Mouse (Mus musculus) forebrain, embryonic 16.5 days (tissue): Measurements from ENCODE around the gene Cyp2c23. TPM values are rescaled to one million over a fixed set of nuclear protein-coding genes. Genes with fewer than 3 reads are reported as not detected.

ENCODE experiments used
- ATAC-seq: fragments of 200-750 bp; cut with Nextera tagmentation; 2 replicates; pipeline ENCODE4 v1.8.0; 2017; ENCODE audit warnings: mild to moderate bottlenecking, moderate library complexity
- H3K27ac ChIP-seq: fragments of 300-500 bp; sonication (generic); 2 replicates; pipeline ENCODE4 v1.5.1; 2014; ENCODE audit warnings: low read length, control low read depth
- H3K27me3 ChIP-seq: fragments of 300-500 bp; sonication (generic); replicated peaks from 2 replicates; pipeline ENCODE4 v1.6.1; 2014; ENCODE audit warnings: low read length; ENCODE audit not compliant: control insufficient read depth, insufficient read depth
- H3K36me3 ChIP-seq: fragments of 300-500 bp; sonication (generic); 2 replicates; pipeline ENCODE4 v1.6.1; 2014; ENCODE audit not compliant: control insufficient read depth, insufficient read depth
- H3K4me1 ChIP-seq: fragments of 300-500 bp; sonication (generic); replicated peaks from 2 replicates; pipeline ENCODE4 v1.6.1; 2014; ENCODE audit warnings: low read length; ENCODE audit not compliant: control insufficient read depth, insufficient read depth
- H3K4me2 ChIP-seq: fragments of 300-500 bp; sonication (generic); 2 replicates; pipeline ENCODE4 v1.6.1; 2014; ENCODE audit warnings: mild to moderate bottlenecking, low read length, control low read depth
- H3K4me3 ChIP-seq: fragments of 300-500 bp; sonication (generic); replicated peaks from 2 replicates; pipeline ENCODE4 v1.5.1; 2014; ENCODE audit warnings: mild to moderate bottlenecking, low read length, control low read depth
- H3K9ac ChIP-seq: fragments of 300-500 bp; sonication (generic); replicated peaks from 2 replicates; pipeline ENCODE4 v1.6.1; 2014; ENCODE audit warnings: low read depth, low read length, control low read depth
- H3K9me3 ChIP-seq: fragments of 300-500 bp; sonication (generic); 2 replicates; pipeline ENCODE4 v1.6.1; 2016; ENCODE audit warnings: low read length; ENCODE audit not compliant: control insufficient read depth
- WGBS: fragments of 180-500 bp; shearing (Covaris S2); extraction: QIAGEN DNeasy Blood & Tissue Kit; methylation state at CpG from one replicate; pipeline ENCODE4 v1.1.7; 2014; 5-methylcytosine and 5-hydroxymethylcytosine counted together
- polyA plus RNA-seq: library from polyadenylated mRNA; unstranded; fragments of >200 nt; fragmentation: Nextera tagmentation; extraction: Ambion mirVana; gene quantifications from 2 replicates; pipeline ENCODE4 v1.2.1, GENCODE M21; 2015

The Cyp2c23 gene
- polyA plus RNA-seq, 1 experiment from 2014 or later = not detected

GRCm38 (mm10) chr19:43966481-43966880 is 62.5 kb downstream of the Cyp2c23 start:
- 72% methylated on average over 2 of the region's 2 CpGs for WGBS
- H3K4me1 ChIP-seq = no peaks in the 10 kb centered on the region
- no peak overlapping the region for H3K4me2 ChIP-seq
- no peaks in the 10 kb centered on the region for H3K27me3 ChIP-seq
- H3K36me3 ChIP-seq = no peaks in the 10 kb centered on the region
- H3K27ac ChIP-seq = no peak overlapping the region
- no peak overlapping the region for H3K4me3 ChIP-seq
- no peak overlapping the region for H3K9ac ChIP-seq
- no peaks in the 10 kb centered on the region for H3K9me3 ChIP-seq
- ATAC-seq = no peak

- Histone ChIP-seq H3K27me3 (no peaks in the 10 kb centered on the region), H3K9ac (no peak overlapping the region), H3K4me1 (no peaks in the 10 kb centered on the region), H3K4me2 (no peak overlapping the region), H3K9me3 (no peaks in the 10 kb centered on the region), H3K4me3 (no peak overlapping the region), H3K36me3 (no peaks in the 10 kb centered on the region), H3K27ac (no peak overlapping the region)
- WGBS = 87% methylated on average over 11 of the region's 11 CpGs
- no peak for ATAC-seq
These were observed 63.4 kb downstream of the Cyp2c23 start for GRCm38 (mm10) chr19:43965496-43966085.

GRCm38 (mm10) chr19:43962795-43963194 is 66.2 kb downstream of the Cyp2c23 start:
- Histone ChIP-seq H3K36me3 (no peaks in the 10 kb centered on the region), H3K27ac (no peak overlapping the region), H3K4me3 (no peak overlapping the region), H3K9me3 (no peaks in the 10 kb centered on the region), H3K9ac (no peak overlapping the region), H3K27me3 (no peaks in the 10 kb centered on the region), H3K4me1 (no peaks in the 10 kb centered on the region), H3K4me2 (no peak overlapping the region)
- ATAC-seq = no peak
- 73% methylated on average over 9 of the region's 9 CpGs for WGBS

- Histone ChIP-seq H3K4me2 (no peak overlapping the region), H3K27me3 (no peaks in the 10 kb centered on the region), H3K9ac (no peak overlapping the region), H3K9me3 (no peaks in the 10 kb centered on the region), H3K27ac (no peak overlapping the region), H3K4me1 (no peaks in the 10 kb centered on the region), H3K4me3 (no peak overlapping the region), H3K36me3 (no peaks in the 10 kb centered on the region)
- ATAC-seq = no peak
- WGBS = 82% methylated on average over 2 of the region's 2 CpGs
These were observed 67.8 kb downstream of the Cyp2c23 start for GRCm38 (mm10) chr19:43961185-43961584.

- H3K36me3 ChIP-seq = no peaks in the 10 kb centered on the region
- H3K4me3 ChIP-seq = no peak overlapping the region
- no peak overlapping the region for H3K27ac ChIP-seq
- H3K9ac ChIP-seq = no peak overlapping the region
- H3K27me3 ChIP-seq = no peaks in the 10 kb centered on the region
- ATAC-seq = no peak
- no peaks in the 10 kb centered on the region for H3K9me3 ChIP-seq
- H3K4me1 ChIP-seq = no peaks in the 10 kb centered on the region
- H3K4me2 ChIP-seq = no peak overlapping the region
- WGBS = 90% methylated on average over 11 of the region's 11 CpGs
These were observed 69.0 kb downstream of the Cyp2c23 start for GRCm38 (mm10) chr19:43960014-43960413.

- no peak for ATAC-seq
- no peaks in the 10 kb centered on the region for H3K27me3 ChIP-seq
- H3K4me3 ChIP-seq = no peak overlapping the region
- 21% methylated on average over 2 of the region's 2 CpGs for WGBS
- H3K9me3 ChIP-seq = no peaks in the 10 kb centered on the region
- H3K27ac ChIP-seq = no peak overlapping the region
- H3K36me3 ChIP-seq = no peaks in the 10 kb centered on the region
- no peak overlapping the region for H3K4me2 ChIP-seq
- H3K4me1 ChIP-seq = no peaks in the 10 kb centered on the region
- no peak overlapping the region for H3K9ac ChIP-seq
These were observed 69.8 kb downstream of the Cyp2c23 start for GRCm38 (mm10) chr19:43959162-43959561.

- H3K36me3 ChIP-seq = no peaks in the 10 kb centered on the region
- H3K27ac ChIP-seq = no peak overlapping the region
- WGBS = 82% methylated on average over 4 of the region's 4 CpGs
- H3K4me1 ChIP-seq = no peaks in the 10 kb centered on the region
- H3K4me2 ChIP-seq = no peak overlapping the region
- H3K27me3 ChIP-seq = no peaks in the 10 kb centered on the region
- no peaks in the 10 kb centered on the region for H3K9me3 ChIP-seq
- no peak overlapping the region for H3K4me3 ChIP-seq
- no peak for ATAC-seq
- no peak overlapping the region for H3K9ac ChIP-seq
These were observed 71.1 kb downstream of the Cyp2c23 start for GRCm38 (mm10) chr19:43957881-43958280.

GRCm38 (mm10) chr19:43957402-43957801 is 71.6 kb downstream of the Cyp2c23 start:
- no peaks in the 10 kb centered on the region for H3K27me3 ChIP-seq
- H3K27ac ChIP-seq = no peak overlapping the region
- WGBS = 26% methylated on average over 4 of the region's 4 CpGs
- no peaks in the 10 kb centered on the region for H3K9me3 ChIP-seq
- H3K36me3 ChIP-seq = no peaks in the 10 kb centered on the region
- H3K4me2 ChIP-seq = no peak overlapping the region
- no peak overlapping the region for H3K9ac ChIP-seq
- no peak for ATAC-seq
- no peak overlapping the region for H3K4me3 ChIP-seq
- no peaks in the 10 kb centered on the region for H3K4me1 ChIP-seq

GRCm38 (mm10) chr19:43955266-43955665 is 73.7 kb downstream of the Cyp2c23 start:
- Histone ChIP-seq H3K4me1 (no peaks in the 10 kb centered on the region), H3K36me3 (no peaks in the 10 kb centered on the region), H3K9me3 (no peaks in the 10 kb centered on the region), H3K9ac (no peak overlapping the region), H3K27me3 (no peaks in the 10 kb centered on the region), H3K4me3 (no peak overlapping the region), H3K4me2 (no peak overlapping the region), H3K27ac (no peak overlapping the region)
- 78% methylated on average over 5 of the region's 5 CpGs for WGBS
- no peak for ATAC-seq
